Mouse (Mus musculus): ENCODE measurements at regions not wholly inside any gene's neighbourhood (a gene's known extent, or its start where the extent isn't known, plus 50 kb on each side); places are given as distances from the start of the nearest gene placed in this dataset.
"Not testable (repeated sequence)": the region's sequence is repeated elsewhere in the genome, so short reads cannot be mapped to it uniquely, and the experiment has no call there.

DNA sequence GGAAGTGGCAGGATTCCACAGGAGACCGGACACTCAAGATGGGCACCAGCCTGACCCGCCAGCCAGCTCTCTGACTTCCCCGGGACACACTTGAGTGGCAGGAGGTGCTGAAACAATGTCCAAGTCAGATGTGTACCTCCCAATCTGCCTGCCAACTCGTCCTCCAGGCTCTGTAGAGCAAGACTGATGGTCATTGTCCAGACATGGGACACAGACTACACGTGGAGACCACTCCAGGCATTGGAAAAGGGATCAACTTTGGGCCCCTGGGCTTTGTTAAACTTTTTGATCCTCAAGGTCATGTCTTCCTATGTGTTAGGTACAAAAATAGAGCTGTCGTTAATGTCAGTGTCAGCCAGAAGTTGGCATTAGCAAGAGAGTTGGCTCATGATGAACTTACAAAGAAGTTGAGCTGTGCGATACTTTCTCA is 214.6 kb downstream of the 3100002H09Rik start:
- DNase-seq (ENCODE audit: low spot score in 2 of 2): no peak

DNA sequence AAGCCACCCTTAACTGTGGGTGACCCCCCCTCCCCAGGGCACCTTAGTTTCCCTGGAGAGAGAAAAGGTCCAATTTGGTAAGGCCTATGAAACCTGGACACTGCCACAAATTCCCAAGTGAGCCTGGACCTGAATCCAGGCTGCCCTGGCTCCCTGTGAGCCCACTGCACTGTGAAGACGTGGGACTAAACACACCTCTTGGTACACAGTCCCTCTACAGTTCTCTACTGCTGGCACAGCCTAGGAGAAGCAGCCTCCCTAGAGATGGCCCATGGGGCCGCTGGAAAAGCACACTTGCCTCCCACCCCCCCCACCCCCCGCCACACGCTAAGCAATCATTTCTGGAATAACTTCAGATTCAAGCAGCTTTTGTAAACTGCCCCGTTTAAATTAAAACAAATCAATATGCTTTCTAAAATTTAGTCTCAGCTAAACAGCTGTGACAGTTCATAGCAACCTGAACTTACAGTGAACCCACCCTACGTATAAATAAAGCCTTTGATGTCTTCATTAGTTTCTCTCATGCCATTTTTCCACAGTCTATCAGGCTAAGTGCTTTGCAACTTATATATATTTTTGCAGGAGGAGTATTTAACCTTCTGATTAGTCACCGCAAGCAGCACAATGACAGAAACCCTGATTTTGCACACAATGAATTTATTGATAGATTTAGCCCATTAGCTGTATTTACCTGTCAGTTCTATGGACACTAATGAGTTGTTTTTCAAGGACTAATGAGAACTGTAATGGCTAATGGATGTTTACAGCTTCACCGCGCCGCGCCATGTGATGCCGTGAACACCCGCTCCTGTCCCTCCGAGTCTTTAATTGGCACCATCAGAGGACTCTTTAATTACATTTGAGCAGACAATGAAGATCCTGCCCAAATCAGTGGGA is 215.3 kb downstream of the 3100002H09Rik start:
- no peak for DNase-seq (ENCODE audit: low spot score in 2 of 2)

DNA sequence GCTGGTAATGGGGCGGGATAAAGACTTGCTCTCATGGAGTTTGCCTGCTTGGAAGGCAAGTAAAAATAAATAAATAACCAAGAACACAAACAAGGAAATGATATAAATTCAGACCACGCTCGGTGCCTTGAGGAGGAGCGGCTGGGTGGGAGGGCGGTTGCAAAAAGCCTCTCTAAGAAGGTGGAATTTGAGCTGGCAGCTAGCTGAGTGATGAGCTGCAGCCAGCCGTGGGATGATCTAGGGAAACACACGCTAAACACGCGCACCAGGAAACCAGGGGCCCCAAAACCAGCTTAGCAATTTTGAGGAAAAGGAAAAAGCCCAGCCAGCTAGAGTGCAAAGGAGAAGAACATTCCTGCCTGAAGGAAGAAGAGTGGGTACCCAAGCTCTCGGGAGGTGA is 217.0 kb downstream of the 3100002H09Rik start:
- no peak for DNase-seq (ENCODE audit: low spot score in 2 of 2)

DNA sequence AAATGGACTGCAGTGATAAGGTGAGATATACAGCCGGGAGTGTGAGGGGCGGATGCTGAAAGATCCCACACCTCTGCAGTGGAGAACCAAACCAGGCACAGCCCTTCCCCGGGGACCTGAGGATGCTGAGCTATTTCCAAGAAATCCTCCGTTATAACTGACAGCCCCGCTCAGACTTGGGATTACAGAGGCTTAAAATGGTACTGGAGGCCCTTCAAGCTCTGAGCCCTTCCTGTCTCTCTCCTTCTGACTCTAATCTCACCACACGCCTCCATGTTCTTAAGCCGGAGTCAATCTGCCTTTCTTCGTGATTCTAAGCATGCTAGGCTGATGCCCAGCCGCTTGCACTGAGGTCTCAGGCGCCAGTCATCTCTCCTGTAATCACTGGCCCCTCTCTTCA is 221.5 kb downstream of the 3100002H09Rik start:
- DNase-seq (ENCODE audit: low spot score in 2 of 2): no peak

DNA sequence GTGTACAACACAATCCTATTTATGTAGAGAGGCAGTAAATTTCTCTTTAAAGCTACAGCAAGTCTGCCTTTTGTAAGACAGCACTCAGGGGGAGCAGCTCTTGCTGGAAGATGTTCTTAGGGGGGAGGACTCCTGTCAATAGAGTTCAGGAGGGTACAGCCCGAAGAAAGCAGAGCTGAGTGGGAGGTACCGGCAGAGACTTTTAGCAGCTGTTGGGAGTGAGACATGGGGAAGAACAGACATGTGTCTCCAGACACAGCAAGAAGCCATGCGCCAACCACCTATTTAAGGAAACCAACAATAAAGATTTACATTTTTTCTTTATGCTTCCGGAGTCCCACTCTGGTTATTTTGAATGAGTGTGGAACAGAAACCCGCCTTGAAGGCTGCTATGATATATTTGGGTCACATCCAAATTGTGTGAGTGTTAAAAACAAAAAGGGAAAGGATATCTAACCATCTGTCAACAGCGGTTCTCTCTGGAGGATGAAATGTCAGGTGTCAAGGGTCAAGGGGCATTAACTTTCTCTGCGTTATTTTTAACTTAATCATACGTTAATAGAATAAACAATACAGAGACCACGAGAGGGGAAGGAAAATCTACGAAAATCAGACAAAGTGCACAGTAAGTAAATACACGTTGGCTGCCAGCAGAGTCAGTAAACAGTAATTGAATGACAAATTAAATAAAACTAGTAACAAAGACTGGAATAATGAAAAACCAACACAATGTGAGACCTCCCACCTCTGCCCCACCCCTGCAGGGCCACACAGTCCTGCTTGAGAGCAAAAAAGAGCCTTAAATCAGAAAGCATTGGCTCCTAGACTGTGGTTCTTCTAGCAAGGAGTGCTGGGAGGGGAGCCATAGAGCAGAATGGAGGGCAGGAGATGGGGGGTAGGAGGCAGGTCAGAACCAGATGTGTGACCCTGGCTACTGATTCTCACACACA is 225.2 kb downstream of the 3100002H09Rik start:
- no peak for DNase-seq (ENCODE audit: low spot score in 2 of 2)

DNA sequence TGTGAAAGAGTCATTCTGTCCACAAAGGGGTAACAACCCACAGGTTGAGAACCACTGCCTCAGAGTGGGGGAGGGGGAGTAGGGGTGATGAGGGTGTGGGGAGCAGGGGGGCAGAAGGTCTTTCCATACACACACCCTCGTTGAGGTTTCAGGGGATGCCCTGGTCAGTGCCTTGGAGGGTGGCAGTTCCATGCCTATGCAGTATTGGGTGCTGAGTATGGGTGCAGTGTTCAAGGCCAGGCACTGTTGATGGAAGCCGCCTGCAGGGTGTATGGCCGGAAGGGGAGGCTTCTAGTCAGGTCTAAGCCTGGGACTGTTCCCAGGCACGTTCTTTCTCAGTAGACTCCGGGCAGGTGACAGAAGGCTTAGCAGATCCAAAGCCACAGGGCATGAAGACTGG is 234.1 kb downstream of the 3100002H09Rik start:
- no peak for DNase-seq (ENCODE audit: low spot score in 2 of 2)

DNA sequence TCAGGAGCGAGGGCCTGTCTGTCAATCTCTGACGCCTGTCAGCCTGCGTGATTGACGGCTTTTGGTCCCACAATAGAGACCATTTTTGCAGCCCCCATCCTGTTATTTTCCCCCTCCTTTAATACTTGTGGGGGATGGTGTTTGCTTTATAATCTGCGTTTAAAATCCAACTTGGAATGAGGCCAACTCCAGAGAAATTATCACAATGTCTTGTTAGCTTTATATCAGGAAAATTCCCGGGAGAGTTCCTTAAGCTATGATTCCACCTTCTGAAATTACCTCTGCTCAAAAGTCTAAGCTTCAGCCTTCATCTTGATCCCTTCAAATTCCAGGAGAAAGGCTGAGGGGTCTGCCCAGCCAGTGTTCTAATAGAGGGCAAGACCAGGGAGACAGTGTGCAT is 235.0 kb downstream of the 3100002H09Rik start:
- no peak for DNase-seq (ENCODE audit: low spot score in 2 of 2)

DNA sequence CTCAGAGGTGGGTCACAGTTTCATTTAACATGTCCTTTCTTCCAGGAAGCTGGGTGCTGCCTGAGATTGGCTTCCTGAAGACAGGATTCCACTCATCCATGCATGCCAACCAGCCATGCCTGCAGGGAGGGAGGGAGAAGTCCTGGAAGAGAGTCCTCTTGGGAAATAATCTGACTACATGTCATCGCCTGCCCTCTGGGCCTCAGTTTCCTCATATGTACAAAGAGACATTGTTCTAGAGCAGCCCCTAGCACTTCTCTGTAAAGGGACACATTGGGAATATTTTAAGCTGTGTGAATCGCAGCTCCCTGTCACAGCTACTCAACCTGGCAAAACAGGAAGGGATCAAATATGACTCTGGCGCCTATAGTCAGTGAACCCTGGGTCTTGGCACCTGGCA is 241.8 kb downstream of the 3100002H09Rik start:
- no peak for DNase-seq (ENCODE audit: low spot score in 2 of 2)

DNA sequence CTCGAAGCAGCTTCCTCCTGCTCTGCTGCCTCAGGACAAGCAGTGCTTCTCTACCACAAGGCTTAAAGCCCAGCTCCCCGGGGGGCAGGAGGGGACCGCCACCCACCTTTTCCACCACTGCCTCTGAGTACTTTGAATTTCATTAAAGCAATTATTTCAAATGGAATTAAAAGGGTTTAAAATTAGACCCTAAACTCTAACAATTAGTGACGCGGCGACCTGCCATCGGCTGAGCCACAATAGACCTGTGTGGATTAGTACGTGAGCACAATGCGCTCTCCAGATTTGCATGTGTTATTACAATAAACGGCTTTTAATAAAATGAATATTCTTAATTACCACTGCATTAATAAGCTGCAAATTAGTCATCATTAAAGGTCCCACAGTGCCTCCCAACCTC is 242.5 kb downstream of the 3100002H09Rik start:
- DNase-seq (ENCODE audit: low spot score in 2 of 2): no peak

DNA sequence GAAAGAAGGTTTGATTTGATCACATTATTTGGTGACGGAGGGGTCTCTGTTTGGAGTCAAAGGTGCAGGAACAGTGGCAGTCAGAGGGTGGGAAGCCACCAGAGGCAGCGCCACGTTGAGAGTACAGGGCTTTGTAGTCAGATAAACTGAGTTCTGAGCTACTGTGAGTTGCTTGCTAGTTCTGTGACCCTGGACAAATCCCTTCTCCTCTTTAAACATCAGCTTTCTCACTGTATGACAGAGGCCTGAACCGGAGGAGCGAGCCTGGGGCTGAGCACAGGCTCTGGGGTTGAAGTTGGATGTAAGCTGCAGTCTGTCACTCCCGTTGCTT is 250.1 kb downstream of the 3100002H09Rik start:
- no peak for DNase-seq (ENCODE audit: low spot score in 2 of 2)

DNA sequence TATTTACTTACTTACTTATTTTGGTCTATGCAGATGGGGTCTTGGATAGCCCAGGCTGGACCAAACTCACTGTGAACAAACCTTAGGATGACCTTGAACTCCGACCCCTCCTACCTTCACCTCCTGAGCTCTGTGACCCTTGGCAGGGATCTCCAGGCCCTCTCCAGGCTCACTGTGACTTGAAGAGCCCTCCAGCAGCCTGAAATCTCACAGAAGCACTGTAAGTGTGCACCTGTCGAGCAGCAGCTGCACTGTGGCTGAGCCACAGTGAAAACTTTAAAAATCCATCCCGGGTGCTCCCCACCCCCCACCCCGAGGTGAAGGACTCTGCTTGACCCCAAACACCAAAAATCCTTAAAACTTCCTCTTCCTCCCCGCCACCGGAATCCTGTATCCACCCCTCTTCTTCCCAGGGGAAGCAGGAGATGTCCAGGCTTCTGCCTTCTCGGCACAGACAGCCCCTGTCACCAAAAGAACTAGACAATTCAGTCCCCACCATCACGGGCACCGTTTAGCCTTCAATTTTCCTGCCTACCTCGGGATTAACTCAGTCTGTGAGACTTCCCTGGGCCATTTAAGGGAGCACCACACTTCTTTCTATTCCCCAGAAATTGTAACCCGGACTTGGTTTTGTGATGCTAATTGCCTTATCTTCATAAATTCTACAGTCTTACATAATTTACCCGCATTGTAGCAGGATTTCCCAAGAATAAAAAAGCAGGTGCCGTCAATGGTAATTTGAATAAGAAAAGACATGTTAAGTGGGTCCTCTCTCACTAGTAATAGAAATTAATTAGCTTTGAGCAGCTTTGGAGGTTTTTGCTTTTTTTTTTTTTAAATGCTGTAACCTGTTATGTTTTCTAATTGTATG is 250.7 kb downstream of the 3100002H09Rik start:
- no peak for DNase-seq (ENCODE audit: low spot score in 2 of 2)

DNA sequence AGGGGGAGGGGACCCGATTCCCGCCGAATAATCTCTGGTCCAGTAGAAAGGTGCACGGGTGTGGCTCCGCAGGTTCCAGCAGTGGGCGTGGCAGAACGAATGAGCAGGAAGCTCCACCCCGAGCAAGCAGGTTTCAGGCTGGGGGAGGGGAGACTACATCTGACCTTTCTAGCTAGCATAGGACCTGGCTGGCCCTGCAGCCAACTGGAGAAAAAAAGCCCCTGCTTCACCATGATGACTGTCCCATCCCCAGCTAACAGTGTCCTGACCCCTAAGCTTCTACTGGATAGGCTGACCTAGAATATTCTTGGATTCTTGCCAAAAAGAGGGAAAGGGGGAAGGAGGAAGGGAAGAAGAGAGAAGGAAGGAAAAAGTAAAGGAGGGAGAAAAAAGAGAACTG is 252.1 kb downstream of the 3100002H09Rik start:
- DNase-seq (ENCODE audit: low spot score in 2 of 2): not testable (repeated sequence)

DNA sequence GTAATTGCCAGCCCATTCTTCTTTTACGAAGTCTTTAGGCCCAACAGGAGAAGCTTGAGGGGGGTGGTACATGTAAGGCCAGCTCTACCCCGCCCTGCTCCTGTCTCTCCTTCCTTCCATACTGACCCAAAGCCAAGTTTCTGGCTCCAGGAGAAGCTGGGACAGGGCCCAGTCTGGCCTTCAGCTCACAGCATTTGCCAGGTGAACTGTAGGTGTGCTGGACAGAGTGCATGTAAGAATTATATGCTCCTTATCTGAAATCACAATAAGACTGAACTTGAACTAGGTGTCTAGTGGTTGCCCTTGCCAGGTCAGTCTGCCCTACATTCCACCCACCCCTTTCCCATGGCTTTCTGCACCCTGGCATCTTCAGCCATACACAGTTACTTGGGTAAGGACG is 260.2 kb downstream of the 3100002H09Rik start:
- DNase-seq (ENCODE audit: low spot score in 2 of 2): no peak

DNA sequence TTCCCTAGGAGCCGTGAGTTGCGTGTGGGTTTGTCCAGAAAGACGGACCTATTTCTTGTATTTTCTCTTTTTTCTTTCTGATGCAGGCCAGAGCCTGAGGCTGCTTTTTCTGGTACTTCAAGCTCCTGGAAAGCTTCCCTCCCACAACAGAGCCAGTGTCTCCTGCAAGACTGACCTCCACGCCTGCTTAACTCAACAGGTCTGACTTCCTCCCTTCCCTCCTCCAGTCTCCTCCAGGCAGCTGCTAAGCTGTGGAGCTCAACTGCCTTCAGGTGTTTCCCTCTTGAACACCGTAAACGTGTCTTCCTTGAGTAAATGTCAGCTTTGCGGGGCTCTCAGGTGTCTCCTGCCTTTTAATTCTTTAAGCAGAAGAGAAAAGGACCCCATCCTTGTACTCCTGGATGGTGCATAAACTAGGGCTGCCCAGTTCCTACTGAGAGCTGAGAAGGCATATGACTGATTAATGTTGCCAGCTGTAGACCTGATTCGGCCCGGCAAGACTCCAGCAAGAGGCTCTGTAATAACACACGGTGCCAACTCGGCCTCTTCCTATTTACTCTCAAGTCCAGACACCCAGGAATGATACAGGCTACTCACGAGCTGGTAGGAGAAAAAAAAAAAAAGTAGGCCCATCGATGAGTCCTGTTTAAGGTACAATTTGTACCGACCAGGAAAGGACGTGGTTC is 260.9 kb downstream of the 3100002H09Rik start:
- no peak for DNase-seq (ENCODE audit: low spot score in 2 of 2)

DNA sequence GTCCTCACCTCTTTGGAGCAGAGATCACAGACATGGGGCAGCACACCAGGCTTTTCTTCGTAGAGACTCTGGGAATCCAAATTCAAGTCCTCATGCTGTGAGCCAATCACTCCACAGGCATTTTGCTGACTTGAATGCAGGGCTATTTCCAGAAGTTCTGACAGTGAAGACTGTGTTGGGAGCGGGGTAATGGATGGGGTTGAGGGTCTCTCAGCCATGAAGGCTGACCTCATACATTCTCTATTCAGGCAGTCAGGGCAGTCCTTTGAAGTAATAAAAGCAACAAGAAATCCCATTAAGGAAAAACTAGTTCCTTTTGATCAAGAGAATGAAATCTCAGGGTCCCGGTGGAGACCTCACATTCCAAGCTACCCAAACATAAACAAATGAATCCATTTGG is 261.5 kb downstream of the 3100002H09Rik start:
- DNase-seq (ENCODE audit: low spot score in 2 of 2): no peak

DNA sequence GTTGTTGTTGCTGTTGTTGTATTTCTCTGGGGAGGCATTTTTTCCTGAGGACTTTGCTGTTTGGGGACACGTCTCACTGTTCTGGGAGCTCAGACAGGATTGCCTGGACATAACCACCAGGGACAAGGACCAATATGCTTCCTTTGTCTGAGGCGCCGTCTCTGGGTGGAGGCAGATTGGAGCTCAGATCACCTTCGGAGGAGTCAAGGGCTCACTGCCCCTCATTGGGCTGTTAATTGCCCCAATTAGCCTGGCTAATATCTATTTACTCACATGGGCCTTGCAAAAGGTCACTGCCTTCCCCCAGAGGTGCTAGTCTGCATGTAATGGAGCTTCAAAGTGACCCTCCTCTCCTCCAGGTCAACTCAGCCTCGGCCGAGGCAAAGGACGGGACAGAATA is 270.5 kb downstream of the 3100002H09Rik start:
- DNase-seq (ENCODE audit: low spot score in 2 of 2): no peak

DNA sequence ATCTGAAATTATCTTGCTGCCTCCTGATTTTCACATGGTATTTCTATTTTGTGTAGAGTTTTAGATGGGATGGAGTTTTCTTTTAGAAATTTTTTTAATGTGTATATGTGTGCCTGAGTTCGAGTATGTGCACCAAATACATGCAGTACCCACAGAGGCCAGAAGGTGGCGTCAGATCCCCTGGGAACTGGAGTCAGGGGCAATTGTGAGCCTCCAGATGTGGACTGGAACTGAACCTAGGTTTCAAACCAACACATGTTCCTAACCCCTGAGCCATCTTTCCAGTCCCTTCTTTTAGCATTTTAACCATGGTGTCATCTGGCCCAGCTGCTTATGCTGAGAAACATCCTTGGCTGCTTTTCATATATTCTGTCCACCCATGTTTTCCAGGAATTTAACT is 274.9 kb downstream of the 3100002H09Rik start:
- no peak for DNase-seq (ENCODE audit: low spot score in 2 of 2)

DNA sequence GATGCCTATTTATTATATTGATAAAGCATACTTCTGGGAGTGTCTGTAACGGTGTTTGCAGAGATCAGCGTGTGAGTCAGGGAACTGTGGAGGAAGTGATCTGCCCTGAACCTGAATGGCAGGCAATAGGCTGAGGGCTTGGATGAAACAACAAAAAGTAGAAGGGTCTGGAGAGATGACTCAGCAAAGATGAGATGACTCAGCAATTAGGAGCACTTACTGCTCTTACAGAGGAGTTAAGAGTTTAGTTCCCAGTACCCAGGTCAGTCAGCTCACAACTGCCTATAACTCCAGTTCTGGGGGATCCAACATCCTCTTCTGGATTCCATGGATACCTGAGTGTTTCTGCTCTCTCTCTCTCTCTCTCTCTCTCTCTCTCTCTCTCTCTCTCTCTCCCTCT is 277.6 kb downstream of the 3100002H09Rik start:
- no peak for DNase-seq (ENCODE audit: low spot score in 2 of 2)

DNA sequence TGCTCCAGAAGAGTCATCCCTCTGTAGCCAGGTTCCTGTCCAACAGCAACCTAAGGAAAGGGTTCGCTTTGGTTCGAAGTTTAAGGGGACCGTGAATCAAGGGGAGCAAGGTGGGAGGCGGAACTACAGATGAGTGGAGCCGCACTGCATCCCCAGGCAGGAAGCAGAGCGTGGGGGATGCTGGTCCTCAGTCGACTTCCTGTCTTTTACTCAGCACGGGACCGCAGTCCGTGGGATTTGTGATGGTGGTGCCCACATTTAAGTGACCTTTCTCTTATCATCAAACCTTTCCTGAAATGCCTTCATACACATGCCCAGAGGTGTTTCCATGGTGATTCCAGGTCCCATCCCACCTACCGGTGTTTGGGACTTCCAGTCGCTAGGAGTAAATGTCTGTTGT is 278.2 kb downstream of the 3100002H09Rik start:
- no peak for DNase-seq (ENCODE audit: low spot score in 2 of 2)

DNA sequence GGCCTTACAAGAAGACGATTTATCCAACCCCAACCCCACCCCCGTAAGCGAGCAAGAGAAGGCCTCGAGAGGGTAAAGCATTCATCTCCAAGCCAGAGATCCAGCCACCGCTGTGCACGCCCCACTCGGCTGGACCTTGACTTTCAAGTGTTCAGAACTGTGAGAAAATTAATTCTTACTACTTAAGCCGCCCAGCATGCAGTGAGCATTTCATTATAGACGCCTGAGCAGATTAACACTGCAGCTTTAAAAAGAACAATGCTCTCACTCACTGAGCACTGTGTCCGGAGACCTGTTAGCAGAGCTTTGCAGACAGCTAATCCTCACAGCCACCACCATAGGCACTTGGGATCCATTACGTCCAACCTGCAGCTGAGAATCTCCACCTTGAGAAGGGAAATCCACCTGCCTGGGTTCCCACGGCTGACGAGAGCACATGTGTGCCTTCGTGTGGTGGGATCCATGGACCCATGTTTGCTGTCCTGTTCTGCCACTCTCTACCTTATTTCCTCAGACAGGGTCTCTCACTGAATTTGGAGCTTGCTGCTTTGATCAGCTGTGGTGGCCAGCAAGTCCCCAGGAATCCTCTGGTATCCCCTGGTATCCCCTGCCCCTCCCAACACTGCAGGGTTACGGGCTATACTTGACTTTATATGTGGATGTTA is 281.4 kb downstream of the 3100002H09Rik start:
- no peak for DNase-seq (ENCODE audit: low spot score in 2 of 2)

Measured in adrenal gland, postnatal 4 days (tissue).